9 mouse cellular contexts compared by ENCODE assay signal in genomic region chr13:63279807-63280206, GRCm38 (mm10).
A peak's percentile ranks its signal among the peaks of the same experiment; 100 is the strongest.
DNase-seq lines count a peak whose midpoint lies in the region; ATAC-seq and TF ChIP-seq lines count a peak whose summit lies in the region.
"Had no signal": no experiment of that assay in that cellular context is flagged by ENCODE, and none has a peak within 500 bp of the region (broad histone marks: within the 10 kb centered on the region; RNA-seq: fewer than 3 reads in every experiment).

No protein-coding gene starts in this region.

- peak; percentile 40 for DNase-seq in forebrain, embryonic 11.5 days (ENCODE audit: low spot score)
- no peak for DNase-seq in layer of hippocampus, adult 2 months (ENCODE audit: low spot score in 2 of 2)
- DNase-seq in layer of hippocampus, postnatal 10 days (ENCODE audit: low spot score in 2 of 2) = no peak
- no peak for DNase-seq in embryonic facial prominence, embryonic 10.5 days (ENCODE audit: low spot score)
- no peak for DNase-seq in layer of hippocampus, adult 9-10 months (ENCODE audit: low spot score)
- no peak for DNase-seq in thymus, postnatal 14 days
- DNase-seq: kidney, postnatal 36 days had no signal

- H3K4me1 ChIP-seq in forebrain, embryonic 11.5 days (replicated peaks; ENCODE audit: control insufficient read depth, insufficient read depth, low read length) = peaks cover 12% of the 10 kb centered on the region
- peaks cover 10% of the 10 kb centered on the region for H3K4me1 ChIP-seq in forebrain, embryonic 15.5 days
- peaks cover 62% of the 10 kb centered on the region for H3K4me1 ChIP-seq in embryonic facial prominence, embryonic 10.5 days
- peaks cover 66% of the 10 kb centered on the region for H3K4me1 ChIP-seq in limb, embryonic 15.5 days

- no peaks in the 10 kb centered on the region for H3K9me3 ChIP-seq in forebrain, embryonic 11.5 days (ENCODE audit: control insufficient read depth, low read length)
- H3K9me3 ChIP-seq in forebrain, embryonic 15.5 days = no peaks in the 10 kb centered on the region
- H3K9me3 ChIP-seq in embryonic facial prominence, embryonic 10.5 days = no peaks in the 10 kb centered on the region
- no peaks in the 10 kb centered on the region for H3K9me3 ChIP-seq in limb, embryonic 15.5 days

- no peak overlapping the region for H3K4me3 ChIP-seq in forebrain, embryonic 11.5 days (ENCODE audit: low read depth, low read length)
- H3K4me3 ChIP-seq in forebrain, embryonic 15.5 days = no peak overlapping the region
- no peak overlapping the region for H3K4me3 ChIP-seq in layer of hippocampus, adult 2 months
- H3K4me3 ChIP-seq in embryonic facial prominence, embryonic 10.5 days = peak overlapping the region; percentile 43
- H3K4me3 ChIP-seq in limb, embryonic 15.5 days = peak overlapping the region; percentile 49

- no peak for ATAC-seq in forebrain, embryonic 11.5 days (replicated peaks; ENCODE audit: low FRiP score)
- ATAC-seq in forebrain, embryonic 15.5 days (replicated peaks) = no peak
- no peak for ATAC-seq in limb, embryonic 15.5 days (ENCODE audit: insufficient number of reproducible peaks, low FRiP score, low TSS enrichment, low read depth)

- H3K36me3 ChIP-seq in forebrain, embryonic 11.5 days (ENCODE audit: control insufficient read depth, insufficient read depth, low read length) = no peaks in the 10 kb centered on the region
- no peaks in the 10 kb centered on the region for H3K36me3 ChIP-seq in forebrain, embryonic 15.5 days
- H3K36me3 ChIP-seq in embryonic facial prominence, embryonic 10.5 days (replicated peaks) = peaks cover 31% of the 10 kb centered on the region
- H3K36me3 ChIP-seq in limb, embryonic 15.5 days = peaks cover 27% of the 10 kb centered on the region

- WGBS in forebrain, embryonic 11.5 days = 66% methylated on average over 8 of the region's 8 CpGs
- WGBS in forebrain, embryonic 15.5 days = 67% methylated on average over 8 of the region's 8 CpGs
- 53% methylated on average over 8 of the region's 8 CpGs for WGBS in embryonic facial prominence, embryonic 10.5 days
- WGBS in limb, embryonic 15.5 days = 26% methylated on average over 8 of the region's 8 CpGs

- H3K27me3 ChIP-seq in forebrain, embryonic 11.5 days (ENCODE audit: control insufficient read depth, insufficient read depth, low read length) = no peaks in the 10 kb centered on the region
- H3K27me3 ChIP-seq in forebrain, embryonic 15.5 days = no peaks in the 10 kb centered on the region
- H3K27me3 ChIP-seq in embryonic facial prominence, embryonic 10.5 days (replicated peaks; ENCODE audit: low read depth, poor library complexity, severe bottlenecking) = 0 out of 2 replicates have a peak, but pooled peaks cover 9% of the 10 kb centered on the region
- no peaks in the 10 kb centered on the region for H3K27me3 ChIP-seq in limb, embryonic 15.5 days

- no peak for TF ChIP-seq CTCF in layer of hippocampus, adult 2 months (conservative IDR thresholded peaks at IDR 0.05)

- H3K4me2 ChIP-seq in forebrain, embryonic 11.5 days (ENCODE audit: low read depth, low read length, severe bottlenecking) = no peak overlapping the region
- no peak overlapping the region for H3K4me2 ChIP-seq in forebrain, embryonic 15.5 days (replicated peaks)
- peak overlapping the region; percentile 44 for H3K4me2 ChIP-seq in limb, embryonic 15.5 days

- H3K9ac ChIP-seq in forebrain, embryonic 11.5 days (ENCODE audit: low read length) = no peak overlapping the region
- H3K9ac ChIP-seq in forebrain, embryonic 15.5 days (replicated peaks) = no peak overlapping the region
- 0 out of 2 replicates have a peak overlapping the region, but pooled peaks have one; percentile 8 for H3K9ac ChIP-seq in limb, embryonic 15.5 days

- no peak overlapping the region for H3K27ac ChIP-seq in forebrain, embryonic 11.5 days (ENCODE audit: low read depth, low read length)
- H3K27ac ChIP-seq in forebrain, embryonic 15.5 days (replicated peaks) = no peak overlapping the region
- peak overlapping the region; percentile 40 for H3K27ac ChIP-seq in layer of hippocampus, adult 2 months
- peak overlapping the region; percentile 81 for H3K27ac ChIP-seq in embryonic facial prominence, embryonic 10.5 days (replicated peaks)
- H3K27ac ChIP-seq in limb, embryonic 15.5 days = peak overlapping the region; percentile 84

Comparison
In these comparisons a context has a peak if more than half of its experiments do, and no peak if none do; other contexts are left out.
1. H3K27ac ChIP-seq: peak in layer of hippocampus, adult 2 months (single experiment), embryonic facial prominence, embryonic 10.5 days (single experiment) and limb, embryonic 15.5 days (single experiment); none in forebrain, embryonic 11.5 days (single experiment) and forebrain, embryonic 15.5 days (single experiment).
2. H3K4me3 ChIP-seq: peak in embryonic facial prominence, embryonic 10.5 days (single experiment) and limb, embryonic 15.5 days (single experiment); none in forebrain, embryonic 11.5 days (single experiment), forebrain, embryonic 15.5 days (single experiment) and layer of hippocampus, adult 2 months (single experiment).